Mouse (Mus musculus) kidney, adult 2 months (tissue): ENCODE results near the gene Akap11.

Experiments
- CTCF ChIP-seq: fragments of 200-500 bp; conservative IDR thresholded peaks from 2 replicates; pipeline ENCODE4 v1.5.1; 2011; ENCODE audit warnings: low read depth, mild to moderate bottlenecking, control low read depth, low read length, moderate library complexity, mixed read lengths; ENCODE audit not compliant: insufficient read depth, insufficient read length
- POLR2A ChIP-seq: fragments of 200-500 bp; IDR thresholded peaks from one replicate; pipeline ENCODE4 v1.6.1; 2011; ENCODE audit warnings: low read depth, low read length, control low read depth

DNA sequence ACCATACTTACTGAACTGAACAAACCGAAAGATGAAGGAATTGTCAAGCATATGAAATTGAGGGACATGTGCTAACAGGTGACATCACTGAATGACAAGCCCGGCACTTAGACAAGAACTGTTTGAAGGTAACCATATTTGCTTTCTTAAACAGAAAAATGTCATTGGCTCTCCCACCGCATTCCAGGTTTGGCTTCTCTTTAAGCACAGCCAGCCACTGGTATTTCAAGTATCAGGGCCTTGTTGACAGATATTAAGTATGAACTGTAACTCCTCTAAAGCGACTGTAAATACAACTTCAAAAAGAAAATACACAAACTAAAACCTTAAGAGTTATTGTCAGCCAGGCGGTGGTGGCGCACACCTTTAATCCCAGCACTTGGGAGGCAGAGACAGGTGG lies 4.3 kb downstream of the Akap11 start:
- no peak for TF ChIP-seq POLR2A
- TF ChIP-seq CTCF: no peak
